Mouse (Mus musculus) cerebellum, postnatal 14 days (tissue): ENCODE measurements around the gene Zcwpw1.
"Not testable (repeated sequence)": the region's sequence is repeated elsewhere in the genome, so short reads cannot be mapped to it uniquely, and the experiment has no call there.

Experiments
- DNase-seq, 2 experiments: peaks; one replicate each; pipeline ENCODE4 v3.0.0; 2021; ENCODE audit warnings: mixed read lengths in 2 of 2

Zcwpw1 gene

GRCm38 (mm10) chr5:137785164-137786031, 2.2 kb upstream of the Zcwpw1 start:
- DNase-seq = peak in 1 of 2 experiments; percentile 52

GRCm38 (mm10) chr5:137786109-137786942, 1.3 kb upstream of the Zcwpw1 start:
- peak; percentile 100 for DNase-seq

- peak; percentile 37 to 53 for DNase-seq
Measured at GRCm38 (mm10) chr5:137788171-137788570, 573 bp downstream of the Zcwpw1 start.

GRCm38 (mm10) chr5:137788946-137789531, 1.4 kb downstream of the Zcwpw1 start:
- DNase-seq = no peak

- no peak for DNase-seq
Measured at GRCm38 (mm10) chr5:137791553-137791952, 4.0 kb downstream of the Zcwpw1 start.

GRCm38 (mm10) chr5:137796606-137797005, 9.0 kb downstream of the Zcwpw1 start:
- no peak for DNase-seq

- no peak for DNase-seq
Measured at GRCm38 (mm10) chr5:137800917-137801316, 13.3 kb downstream of the Zcwpw1 start.

GRCm38 (mm10) chr5:137806158-137806557, 18.6 kb downstream of the Zcwpw1 start:
- DNase-seq = no peak

- no peak for DNase-seq
Measured at GRCm38 (mm10) chr5:137808316-137808715, 20.7 kb downstream of the Zcwpw1 start.

GRCm38 (mm10) chr5:137817466-137818222, 30.0 kb downstream of the Zcwpw1 start:
- no peak for DNase-seq

GRCm38 (mm10) chr5:137822126-137822525, 34.5 kb downstream of the Zcwpw1 start:
- DNase-seq = no peak

- DNase-seq = peak in 1 of 2 experiments; percentile 7
Measured at GRCm38 (mm10) chr5:137822602-137823001, 35.0 kb downstream of the Zcwpw1 start.

GRCm38 (mm10) chr5:137823455-137824045, 36.0 kb downstream of the Zcwpw1 start:
- no peak for DNase-seq

- DNase-seq = no peak
Measured at GRCm38 (mm10) chr5:137825030-137825429, 37.4 kb downstream of the Zcwpw1 start.

GRCm38 (mm10) chr5:137825971-137826370, 38.4 kb downstream of the Zcwpw1 start:
- DNase-seq = no peak

- DNase-seq = no peak
Measured at GRCm38 (mm10) chr5:137826421-137826820, 38.8 kb downstream of the Zcwpw1 start.

GRCm38 (mm10) chr5:137828694-137829093, 41.1 kb downstream of the Zcwpw1 start:
- no peak for DNase-seq

GRCm38 (mm10) chr5:137830238-137830637, 42.6 kb downstream of the Zcwpw1 start:
- DNase-seq = no peak

GRCm38 (mm10) chr5:137831106-137831505, 43.5 kb downstream of the Zcwpw1 start:
- no peak for DNase-seq

GRCm38 (mm10) chr5:137831506-137831905, 43.9 kb downstream of the Zcwpw1 start:
- DNase-seq = no peak

GRCm38 (mm10) chr5:137833500-137833899, 45.9 kb downstream of the Zcwpw1 start:
- no peak for DNase-seq

- DNase-seq = not testable (repeated sequence)
Measured at GRCm38 (mm10) chr5:137835966-137836520, 48.4 kb downstream of the Zcwpw1 start, which contains the start of gene Pilra. TSS of gene Pilra (minus strand) at chr5:137836281.
